Mouse (Mus musculus): ENCODE data around the gene Fkrp. TPM values are rescaled to one million over a fixed set of nuclear protein-coding genes. Genes with fewer than 3 reads are reported as not detected.

The Fkrp gene
- total and polyA plus RNA-seq, 3 experiments, result 16.5 to 23.4 (median 20.3) TPM

- Histone ChIP-seq H3K36me3 (replicated peaks in 1 of 2; ENCODE audit: control insufficient read depth in 1 of 2, insufficient read depth in 1 of 2, low read length in 1 of 2) (peaks cover 54 to 68% of the 10 kb centered on the region in 2 experiments), H3K4me1 (ENCODE audit: control insufficient read depth in 1 of 2, insufficient read depth in 2 of 2) (peaks cover 24 to 46% of the 10 kb centered on the region in 2 experiments), H3K4me2 (ENCODE audit: insufficient read depth, low read depth, poor library complexity, severe bottlenecking) (no peak overlapping the region), H3K27me3 (replicated peaks) (no peaks in the 10 kb centered on the region), H3K4me3 (replicated peaks in 1 of 3; ENCODE audit: low read depth in 2 of 3, low read length in 2 of 3, poor library complexity in 1 of 3) (no peak overlapping the region), H3K27ac (ENCODE audit: insufficient read depth, low read depth) (no peak overlapping the region), H3K9ac (ENCODE audit: insufficient read depth, low read depth) (no peak overlapping the region), H3K79me2 (replicated peaks; ENCODE audit: control insufficient read depth, extremely low read depth, insufficient read depth, poor library complexity, severe bottlenecking) (peaks cover 10% of the 10 kb centered on the region), H3K9me3 (replicated peaks; ENCODE audit: low read length) (no peaks in the 10 kb centered on the region)
- in situ Hi-C loops (cut with MboI; ENCODE audit: low pct_ligation_motif_present, low pct_unique_long_range_greater_than_20kb, low sequenced_read_pairs) (no loop called here), dilution Hi-C loops (cut with MboI; ENCODE audit: extremely low pct_ligation_motif_present, extremely low pct_unique_long_range_greater_than_20kb, low sequenced_read_pairs) (no loop called here)
- TF ChIP-seq MAFK (IDR thresholded peaks at IDR 0.05; ENCODE audit: insufficient replicate concordance, low read length) (no peak), MEF2A (IDR thresholded peaks at IDR 0.05; ENCODE audit: borderline replicate concordance, low read depth, low read length) (no peak), RAD21 (IDR thresholded peaks at IDR 0.05; ENCODE audit: low read depth, low read length) (no peak), CHD1 (IDR thresholded peaks at IDR 0.05; ENCODE audit: low read depth, low read length) (no peak), UBTF (IDR thresholded peaks at IDR 0.05; ENCODE audit: low read depth, low read length) (no peak), E2F4 (IDR thresholded peaks at IDR 0.05; ENCODE audit: insufficient replicate concordance, low read depth, low read length) (no peak), JUND (conservative IDR thresholded peaks at IDR 0.05; ENCODE audit: low read depth, low read length) (no peak), SMC3 (IDR thresholded peaks at IDR 0.05; ENCODE audit: low read depth, low read length) (no peak), GABPA (IDR thresholded peaks at IDR 0.05; ENCODE audit: insufficient replicate concordance, low read depth, low read length) (no peak), POLR2AphosphoS2 (IDR thresholded peaks at IDR 0.05; ENCODE audit: low read depth, low read length) (no peak), ZKSCAN1 (IDR thresholded peaks at IDR 0.05; ENCODE audit: borderline replicate concordance, low read depth, low read length) (no peak)
- DNase-seq (ENCODE audit: extremely low read depth), result no peak
Observed at GRCm38 (mm10) chr7:16838804-16839426, 22.4 kb upstream of the Fkrp start.

- Histone ChIP-seq H3K9ac (ENCODE audit: insufficient read depth, low read depth) (no peak overlapping the region), H3K4me1 (ENCODE audit: control insufficient read depth in 1 of 2, insufficient read depth in 2 of 2) (peaks cover 24 to 46% of the 10 kb centered on the region in 2 experiments), H3K4me3 (replicated peaks in 1 of 3; ENCODE audit: low read depth in 2 of 3, low read length in 2 of 3, poor library complexity in 1 of 3) (no peak overlapping the region), H3K27me3 (replicated peaks) (no peaks in the 10 kb centered on the region), H3K9me3 (replicated peaks; ENCODE audit: low read length) (no peaks in the 10 kb centered on the region), H3K79me2 (replicated peaks; ENCODE audit: control insufficient read depth, extremely low read depth, insufficient read depth, poor library complexity, severe bottlenecking) (0 out of 2 replicates have a peak, but pooled peaks cover 3% of the 10 kb centered on the region), H3K27ac (ENCODE audit: insufficient read depth, low read depth) (no peak overlapping the region), H3K4me2 (ENCODE audit: insufficient read depth, low read depth, poor library complexity, severe bottlenecking) (no peak overlapping the region), H3K36me3 (replicated peaks in 1 of 2; ENCODE audit: control insufficient read depth in 1 of 2, insufficient read depth in 1 of 2, low read length in 1 of 2) (peaks cover 59 to 75% of the 10 kb centered on the region in 2 experiments)
- in situ Hi-C loops (cut with MboI; ENCODE audit: low pct_ligation_motif_present, low pct_unique_long_range_greater_than_20kb, low sequenced_read_pairs), result no loop called here
- no peak for DNase-seq (ENCODE audit: extremely low read depth)
- TF ChIP-seq USF1 (IDR thresholded peaks at IDR 0.05; ENCODE audit: low read depth, low read length) (no peak), CHD1 (IDR thresholded peaks at IDR 0.05; ENCODE audit: low read depth, low read length) (no peak), USF2 (conservative IDR thresholded peaks at IDR 0.05; ENCODE audit: low read depth, low read length) (no peak), POLR2A (IDR thresholded peaks at IDR 0.05; ENCODE audit: low read depth, low read length) (no peak), SIN3A (IDR thresholded peaks at IDR 0.05; ENCODE audit: low read length) (no peak), TBP (conservative IDR thresholded peaks at IDR 0.05; ENCODE audit: low read depth, low read length) (no peak), BHLHE40 (IDR thresholded peaks at IDR 0.05; ENCODE audit: low read depth, low read length) (no peak), ETS1 (conservative IDR thresholded peaks at IDR 0.05; ENCODE audit: low read depth, low read length) (no peak), GABPA (IDR thresholded peaks at IDR 0.05; ENCODE audit: insufficient replicate concordance, low read depth, low read length) (no peak), MAZ (IDR thresholded peaks at IDR 0.05; ENCODE audit: low read depth, low read length) (no peak), CHD2 (IDR thresholded peaks at IDR 0.05; ENCODE audit: low read length) (no peak), PAX5 (IDR thresholded peaks at IDR 0.05; ENCODE audit: low read length) (no peak), KAT2A (IDR thresholded peaks at IDR 0.05; ENCODE audit: insufficient replicate concordance, low read length) (no peak), E2F4 (IDR thresholded peaks at IDR 0.05; ENCODE audit: insufficient replicate concordance, low read depth, low read length) (no peak), EP300 (IDR thresholded peaks at IDR 0.05; ENCODE audit: low read length) (no peak), POLR2AphosphoS2 (IDR thresholded peaks at IDR 0.05; ENCODE audit: low read depth, low read length) (no peak), HCFC1 (IDR thresholded peaks at IDR 0.05; ENCODE audit: low read depth, low read length) (no peak), MAX (IDR thresholded peaks at IDR 0.05; ENCODE audit: low read length) (no peak), MXI1 (IDR thresholded peaks at IDR 0.05; ENCODE audit: low read depth, low read length) (no peak)
- dilution Hi-C loops (cut with MboI; ENCODE audit: extremely low pct_ligation_motif_present, extremely low pct_unique_long_range_greater_than_20kb, low sequenced_read_pairs), result no loop called here
Observed at GRCm38 (mm10) chr7:16837916-16838803, 21.6 kb upstream of the Fkrp start.
